Mouse (Mus musculus) lung, embryonic 15.5 days (tissue): Measurements from ENCODE around the gene Rab5if. TPM values are rescaled to one million over a fixed set of nuclear protein-coding genes. Genes with fewer than 3 reads are reported as not detected.
A peak's percentile ranks its signal among the peaks of the same experiment; 100 is the strongest.

Experiments
- ATAC-seq: fragments of 200-750 bp; cut with Nextera tagmentation; 2 replicates; pipeline ENCODE4 v1.8.0; 2017; ENCODE audit warnings: moderate number of reproducible peaks, borderline replicate concordance; ENCODE audit not compliant: low FRiP score, low TSS enrichment; ENCODE audit errors: extremely low read depth
- H3K27ac ChIP-seq: fragments of 300-500 bp; sonication (generic); 2 replicates; pipeline ENCODE4 v1.5.1; 2015; ENCODE audit warnings: moderate library complexity, mild to moderate bottlenecking, inconsistent platforms
- H3K27me3 ChIP-seq: fragments of 300-500 bp; sonication (generic); 2 replicates; pipeline ENCODE4 v1.6.1; 2015; ENCODE audit warnings: inconsistent platforms
- H3K36me3 ChIP-seq: fragments of 300-500 bp; sonication (generic); 2 replicates; pipeline ENCODE4 v1.6.1; 2015; ENCODE audit warnings: inconsistent platforms
- H3K4me1 ChIP-seq: fragments of 300-500 bp; sonication (generic); 2 replicates; pipeline ENCODE4 v1.6.1; 2015; ENCODE audit warnings: inconsistent platforms
- H3K4me2 ChIP-seq: fragments of 300-500 bp; sonication (generic); 2 replicates; pipeline ENCODE4 v1.6.1; 2015; ENCODE audit warnings: inconsistent platforms, mild to moderate bottlenecking, moderate library complexity
- H3K4me3 ChIP-seq: fragments of 300-500 bp; sonication (generic); 2 replicates; pipeline ENCODE4 v1.5.1; 2015; ENCODE audit warnings: mild to moderate bottlenecking, inconsistent platforms
- H3K9ac ChIP-seq: fragments of 300-500 bp; sonication (generic); 2 replicates; pipeline ENCODE4 v1.6.1; 2015; ENCODE audit warnings: inconsistent platforms
- H3K9me3 ChIP-seq: fragments of 300-500 bp; sonication (generic); 2 replicates; pipeline ENCODE4 v1.6.1; 2016; ENCODE audit warnings: inconsistent platforms
- WGBS: fragments of 180-500 bp; shearing (Covaris S2); methylation state at CpG from one replicate; pipeline ENCODE4 v1.1.7; 2015; 5-methylcytosine and 5-hydroxymethylcytosine counted together
- polyA plus RNA-seq: library from polyadenylated mRNA; unstranded; fragments of >200 nt; fragmentation: Nextera tagmentation; extraction: Ambion mirVana; gene quantifications from 2 replicates; pipeline ENCODE4 v1.2.1, GENCODE M21; 2015

The Rab5if gene
- polyA plus RNA-seq, 1 experiment from 2014 or later = 186 TPM

DNA sequence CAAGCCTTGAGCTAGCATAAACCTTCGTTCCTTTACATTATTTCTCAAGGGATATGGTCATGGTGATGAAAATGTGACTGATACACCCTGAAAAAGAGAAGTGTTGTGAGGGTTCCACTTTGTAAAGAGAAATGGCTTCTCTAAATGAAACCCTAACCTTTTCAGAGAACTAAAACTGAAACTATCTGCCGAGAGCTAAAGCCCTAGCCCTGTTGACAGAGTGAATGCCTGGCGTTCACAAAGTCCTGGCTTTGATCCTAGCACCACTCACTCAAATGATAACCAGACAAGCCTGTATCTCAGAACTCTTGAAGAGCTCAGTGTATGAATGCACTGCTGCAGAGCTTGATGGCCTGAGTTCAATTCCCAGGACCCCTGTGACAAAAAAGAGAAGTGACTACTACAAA, 5.5 kb upstream of the Rab5if start:
- Histone ChIP-seq H3K4me2 (no peak overlapping the region), H3K36me3 (peaks cover 28% of the 10 kb centered on the region), H3K27me3 (no peaks in the 10 kb centered on the region), H3K9ac (no peak overlapping the region), H3K27ac (peak overlapping the region; percentile 33; the same call in 1 of the 2 replicates), H3K4me3 (no peak overlapping the region), H3K9me3 (no peaks in the 10 kb centered on the region), H3K4me1 (peaks cover 28% of the 10 kb centered on the region)
- 43% methylated on average over 3 of the region's 3 CpGs for WGBS
- ATAC-seq = no peak

DNA sequence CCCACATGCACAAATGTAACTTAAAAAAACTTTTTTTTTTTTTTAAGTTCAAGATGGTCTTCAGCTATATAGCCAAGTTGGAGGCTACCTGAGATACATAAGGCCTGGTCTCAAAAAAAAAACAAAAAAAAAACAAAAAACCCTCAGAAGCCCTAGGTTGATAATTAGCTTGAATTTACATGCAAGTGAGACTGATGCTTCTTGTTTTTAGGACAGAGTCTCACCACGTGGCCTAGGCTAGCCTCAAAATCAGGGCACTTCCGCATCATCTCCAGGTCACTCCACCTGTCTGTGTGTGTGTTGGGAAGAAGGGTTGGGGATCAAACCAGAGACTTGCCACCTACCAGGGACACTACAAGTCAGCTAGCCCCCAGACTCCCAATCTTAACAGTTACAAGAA, 5.1 kb upstream of the Rab5if start, which contains the start of gene 4930518I15Rik:
Gene 4930518I15Rik, minus strand, starts transcription at position 112 of the 400 bp plus-strand sequence.
- no peak within 1 kb of the TSS for H3K4me2 ChIP-seq
- WGBS = 73% methylated on average over 2 of the region's 2 CpGs
- peaks cover 25% of the 10 kb centered on the region for H3K36me3 ChIP-seq
- peaks cover 28% of the 10 kb centered on the region for H3K4me1 ChIP-seq
- no peaks in the 10 kb centered on the region for H3K27me3 ChIP-seq
- no peak within 1 kb of the TSS for H3K9ac ChIP-seq
- no peaks in the 10 kb centered on the region for H3K9me3 ChIP-seq
- no peak for ATAC-seq
- H3K4me3 ChIP-seq = no peak within 1 kb of the TSS
- peak within 1 kb of the TSS; percentile 33; the same call in 1 of the 2 replicates for H3K27ac ChIP-seq

DNA sequence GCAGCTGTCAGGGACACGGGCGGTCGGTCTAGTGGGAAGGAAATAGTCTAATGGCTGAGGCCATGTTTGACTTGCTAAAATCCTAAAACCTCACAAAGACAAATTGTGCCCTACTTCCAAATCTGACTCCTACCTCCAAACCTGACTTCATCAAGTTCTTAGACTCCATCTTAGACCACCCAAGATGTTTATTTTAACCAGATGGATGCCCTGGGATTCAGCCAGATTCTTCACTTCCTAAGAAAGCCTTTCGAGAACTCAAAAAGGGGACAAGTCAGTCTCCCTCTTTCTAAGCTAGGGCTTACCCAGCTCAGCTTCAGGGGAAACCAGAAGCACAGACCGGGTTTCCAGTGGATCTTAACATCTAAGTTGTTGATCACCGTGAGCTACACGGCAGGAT, 4.3 kb upstream of the Rab5if start:
- WGBS = 46% methylated on average over 7 of the region's 7 CpGs
- H3K9ac ChIP-seq = no peak overlapping the region
- no peaks in the 10 kb centered on the region for H3K27me3 ChIP-seq
- no peak for ATAC-seq
- no peak overlapping the region for H3K4me3 ChIP-seq
- no peaks in the 10 kb centered on the region for H3K9me3 ChIP-seq
- H3K27ac ChIP-seq = 0 out of 2 replicates have a peak overlapping the region, but pooled peaks have one; percentile 12
- H3K4me1 ChIP-seq = peaks cover 30% of the 10 kb centered on the region
- H3K36me3 ChIP-seq = peaks cover 23% of the 10 kb centered on the region
- no peak overlapping the region for H3K4me2 ChIP-seq

DNA sequence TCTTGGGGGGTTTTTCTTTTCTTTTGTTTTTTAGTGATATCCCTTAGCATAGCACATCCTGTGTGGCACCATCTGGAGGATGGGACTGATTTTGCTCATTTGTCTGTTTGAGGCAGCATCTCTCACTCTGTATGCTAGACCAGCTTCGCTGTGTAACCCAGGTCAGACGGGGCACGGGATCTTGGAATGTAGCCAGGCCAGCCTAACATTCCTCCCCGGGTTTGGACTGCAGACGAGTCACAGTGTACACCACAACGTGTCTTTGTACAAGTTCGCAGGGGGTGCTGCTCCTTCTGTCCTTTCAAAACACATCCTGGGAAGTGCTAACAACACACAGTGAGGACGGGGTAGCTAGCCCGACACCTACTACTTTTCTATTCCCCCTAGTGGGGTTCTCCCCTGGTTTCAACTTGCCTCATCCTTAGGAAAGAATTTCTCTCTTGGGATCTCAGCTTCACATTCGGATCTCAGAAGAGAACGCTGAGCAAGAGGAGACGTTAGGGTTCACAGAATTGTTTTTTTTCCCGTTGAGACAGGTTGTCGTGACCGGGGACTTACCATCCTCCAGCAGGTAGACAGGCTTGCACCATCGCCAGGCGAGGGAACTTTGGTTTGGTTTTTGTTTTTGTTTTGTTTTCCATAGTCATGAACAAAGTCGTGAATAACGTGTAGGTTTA, 749 bp upstream of the Rab5if start:
- Histone ChIP-seq H3K4me3 (peak overlapping the region; percentile 100), H3K4me1 (peaks cover 45% of the 10 kb centered on the region), H3K9ac (peak overlapping the region; percentile 76), H3K36me3 (peaks cover 21% of the 10 kb centered on the region), H3K9me3 (no peaks in the 10 kb centered on the region), H3K27ac (peak overlapping the region; percentile 96), H3K27me3 (no peaks in the 10 kb centered on the region), H3K4me2 (peak overlapping the region; percentile 74)
- under 1% methylated on average over 19 of the region's 19 CpGs for WGBS
- ATAC-seq = no peak

DNA sequence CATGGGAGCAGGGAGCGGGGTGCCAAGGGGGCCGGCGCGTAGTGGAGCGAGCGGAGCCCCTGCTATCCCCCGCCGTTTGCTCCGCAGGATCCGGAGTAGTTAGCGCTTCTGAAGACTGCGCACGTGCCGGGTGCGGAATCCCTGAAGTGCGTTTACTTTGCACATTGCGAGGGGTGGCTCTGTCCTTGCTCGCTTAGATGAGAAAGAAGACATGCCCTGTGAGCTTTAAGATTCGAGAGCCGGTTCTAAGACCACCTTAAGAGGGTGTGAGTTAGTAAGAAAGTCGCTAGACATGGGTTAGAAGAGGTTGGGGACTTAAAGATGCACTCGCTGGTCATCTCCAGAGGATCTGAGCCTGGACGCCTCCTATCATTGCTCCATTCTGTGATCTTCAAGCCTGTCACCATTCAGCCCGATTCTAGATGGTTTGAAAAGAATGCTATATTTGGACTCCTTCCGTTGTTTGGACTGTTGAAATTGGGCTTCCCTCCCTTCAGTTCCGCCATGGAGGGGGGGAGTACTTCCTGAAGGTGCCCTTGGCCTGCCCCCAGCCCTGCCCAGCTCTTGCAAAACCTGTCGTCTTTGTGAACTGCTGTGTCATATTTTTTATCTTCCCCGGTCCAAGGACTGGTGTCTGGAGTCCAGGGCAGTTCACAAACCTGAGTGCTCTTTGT, 696 bp downstream of the Rab5if start:
- H3K36me3 ChIP-seq = peaks cover 33% of the 10 kb centered on the region
- WGBS = under 1% methylated on average over 28 of the region's 28 CpGs

DNA sequence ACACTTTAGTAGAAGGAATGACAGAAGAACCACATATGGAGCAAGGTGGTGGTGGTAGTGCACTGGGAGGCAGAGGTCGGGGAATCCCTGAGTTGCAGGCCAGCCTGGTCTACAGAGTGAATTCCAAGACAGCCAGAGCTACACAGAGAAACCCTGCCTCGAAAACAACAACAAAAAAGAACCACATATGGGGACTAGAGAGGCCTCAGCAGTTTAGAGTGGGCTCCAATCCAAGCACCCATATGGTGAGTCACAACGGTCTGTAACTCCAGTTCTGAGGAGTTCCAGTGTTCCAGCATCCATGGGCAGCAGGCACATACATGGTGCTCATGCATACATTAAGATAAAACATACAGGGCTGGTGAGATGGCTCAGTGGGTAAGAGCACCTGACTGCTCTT, 1.6 kb downstream of the Rab5if start:
- no peaks in the 10 kb centered on the region for H3K9me3 ChIP-seq
- H3K4me1 ChIP-seq = peaks cover 33% of the 10 kb centered on the region
- H3K27ac ChIP-seq = peak overlapping the region; percentile 96; the same call in 1 of the 2 replicates
- H3K27me3 ChIP-seq = no peaks in the 10 kb centered on the region
- H3K4me3 ChIP-seq = peak overlapping the region; percentile 100
- H3K9ac ChIP-seq = no peak overlapping the region
- WGBS = 58% methylated on average over 3 of the region's 3 CpGs
- no peak for ATAC-seq
- H3K4me2 ChIP-seq = peak overlapping the region; percentile 84
- peaks cover 40% of the 10 kb centered on the region for H3K36me3 ChIP-seq

More for the DNA sequence above, 696 bp downstream of the Rab5if start:
- Histone ChIP-seq H3K4me2 (peak overlapping the region; percentile 84), H3K27me3 (no peaks in the 10 kb centered on the region), H3K27ac (peak overlapping the region; percentile 96), H3K9me3 (no peaks in the 10 kb centered on the region), H3K9ac (peak overlapping the region; percentile 99), H3K4me1 (peaks cover 31% of the 10 kb centered on the region), H3K4me3 (peak overlapping the region; percentile 100)
- no peak; the same call in 1 of the 2 replicates for ATAC-seq

DNA sequence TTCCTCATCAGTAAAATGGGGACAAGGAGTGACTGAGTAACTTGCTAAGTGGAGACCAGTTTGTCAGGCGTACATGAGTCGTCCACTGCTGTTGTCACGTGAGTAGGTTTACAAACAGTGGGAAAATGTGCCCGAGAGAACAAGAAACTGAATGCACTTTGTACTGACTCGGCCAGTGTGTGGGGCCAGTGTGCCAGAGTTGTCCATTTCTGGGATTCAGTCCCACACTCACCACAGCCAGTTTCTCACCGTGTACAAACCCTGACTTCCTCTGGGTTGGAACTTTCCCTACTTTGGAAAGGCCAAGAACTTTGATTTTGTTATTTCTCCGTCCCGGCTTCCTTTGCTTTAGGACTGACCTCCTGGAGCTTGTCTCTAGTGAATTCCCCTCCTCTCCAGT, 6.1 kb downstream of the Rab5if start:
- Histone ChIP-seq H3K9ac (no peak overlapping the region), H3K36me3 (peaks cover 79% of the 10 kb centered on the region), H3K27me3 (no peaks in the 10 kb centered on the region), H3K9me3 (no peaks in the 10 kb centered on the region), H3K4me3 (no peak overlapping the region), H3K27ac (no peak overlapping the region), H3K4me2 (no peak overlapping the region), H3K4me1 (peaks cover 30% of the 10 kb centered on the region)
- ATAC-seq = no peak
- 73% methylated on average over 8 of the region's 8 CpGs for WGBS

DNA sequence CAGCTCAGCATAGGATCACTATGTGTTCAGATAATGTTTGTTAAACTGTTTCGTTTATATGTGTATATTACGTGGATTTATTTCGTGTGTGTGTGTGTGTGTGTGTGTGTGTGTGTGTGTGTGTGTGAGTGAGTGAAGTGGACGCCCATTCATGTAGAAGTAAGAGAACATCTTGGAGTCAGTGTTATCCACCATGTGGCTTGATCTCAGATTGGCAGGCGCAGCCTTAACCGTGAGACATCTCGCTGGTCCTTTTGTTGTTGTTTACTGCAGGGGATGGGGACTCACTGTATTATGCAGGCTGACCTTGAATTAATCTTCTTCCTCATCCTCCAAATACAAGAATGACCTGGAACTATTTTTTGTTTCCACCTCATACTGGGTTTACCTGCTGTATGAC, 6.6 kb downstream of the Rab5if start:
- Histone ChIP-seq H3K4me3 (no peak overlapping the region), H3K4me1 (peaks cover 24% of the 10 kb centered on the region), H3K36me3 (peaks cover 85% of the 10 kb centered on the region), H3K9ac (no peak overlapping the region), H3K27ac (no peak overlapping the region), H3K4me2 (no peak overlapping the region), H3K9me3 (no peaks in the 10 kb centered on the region), H3K27me3 (no peaks in the 10 kb centered on the region)
- WGBS = 86% methylated on average over 7 of the region's 7 CpGs
- ATAC-seq = no peak

DNA sequence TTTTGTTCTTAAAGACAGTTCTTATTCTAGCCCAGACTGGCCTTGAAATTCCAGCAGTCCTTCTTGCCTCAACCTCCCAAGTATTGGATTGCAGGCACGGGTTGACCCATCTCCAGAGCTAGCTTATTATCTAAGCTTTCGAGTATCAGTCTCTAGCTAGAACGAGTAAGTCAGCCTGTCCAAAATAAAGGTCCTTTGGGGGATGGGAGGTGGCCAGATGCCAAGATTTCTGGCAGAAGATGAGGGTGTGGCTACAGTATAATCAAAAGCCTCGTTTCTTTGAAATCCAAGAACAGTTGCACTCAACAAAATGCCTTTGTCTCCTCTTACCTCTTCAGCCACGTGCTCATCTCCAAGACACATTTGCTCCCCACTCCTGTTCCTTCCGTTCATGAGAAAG, 7.6 kb downstream of the Rab5if start:
- peaks cover 17% of the 10 kb centered on the region for H3K4me1 ChIP-seq
- no peak overlapping the region for H3K27ac ChIP-seq
- peaks cover 85% of the 10 kb centered on the region for H3K36me3 ChIP-seq
- no peaks in the 10 kb centered on the region for H3K27me3 ChIP-seq
- no peaks in the 10 kb centered on the region for H3K9me3 ChIP-seq
- no peak overlapping the region for H3K9ac ChIP-seq
- no peak overlapping the region for H3K4me3 ChIP-seq
- ATAC-seq = no peak
- no peak overlapping the region for H3K4me2 ChIP-seq
- WGBS = 28% methylated on average over 6 of the region's 6 CpGs

DNA sequence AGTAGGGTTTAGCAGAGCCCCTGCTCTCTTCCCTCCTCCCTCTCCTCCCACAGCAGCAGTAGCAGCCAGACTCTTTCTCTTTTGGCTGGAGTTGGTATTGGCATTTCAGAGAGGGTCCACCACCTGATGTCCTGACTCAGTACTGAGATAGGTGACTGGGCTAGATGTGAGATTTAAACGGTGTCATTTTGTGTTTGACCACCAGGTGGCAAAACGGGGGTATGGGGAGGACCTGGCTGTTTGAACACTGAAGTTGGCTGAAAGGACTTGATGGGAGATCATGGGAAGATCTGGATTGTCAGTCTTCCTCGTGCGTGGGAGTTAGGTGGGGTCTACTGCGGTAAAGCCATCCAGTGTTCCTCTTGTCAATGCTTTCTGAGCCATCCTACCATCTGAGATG, 10.7 kb downstream of the Rab5if start:
- Histone ChIP-seq H3K27me3 (no peaks in the 10 kb centered on the region), H3K4me3 (no peak overlapping the region), H3K27ac (no peak overlapping the region), H3K9ac (no peak overlapping the region), H3K36me3 (peaks cover 58% of the 10 kb centered on the region), H3K9me3 (no peaks in the 10 kb centered on the region), H3K4me2 (no peak overlapping the region), H3K4me1 (peaks cover 22% of the 10 kb centered on the region)
- 29% methylated on average over 5 of the region's 5 CpGs for WGBS
- no peak for ATAC-seq

DNA sequence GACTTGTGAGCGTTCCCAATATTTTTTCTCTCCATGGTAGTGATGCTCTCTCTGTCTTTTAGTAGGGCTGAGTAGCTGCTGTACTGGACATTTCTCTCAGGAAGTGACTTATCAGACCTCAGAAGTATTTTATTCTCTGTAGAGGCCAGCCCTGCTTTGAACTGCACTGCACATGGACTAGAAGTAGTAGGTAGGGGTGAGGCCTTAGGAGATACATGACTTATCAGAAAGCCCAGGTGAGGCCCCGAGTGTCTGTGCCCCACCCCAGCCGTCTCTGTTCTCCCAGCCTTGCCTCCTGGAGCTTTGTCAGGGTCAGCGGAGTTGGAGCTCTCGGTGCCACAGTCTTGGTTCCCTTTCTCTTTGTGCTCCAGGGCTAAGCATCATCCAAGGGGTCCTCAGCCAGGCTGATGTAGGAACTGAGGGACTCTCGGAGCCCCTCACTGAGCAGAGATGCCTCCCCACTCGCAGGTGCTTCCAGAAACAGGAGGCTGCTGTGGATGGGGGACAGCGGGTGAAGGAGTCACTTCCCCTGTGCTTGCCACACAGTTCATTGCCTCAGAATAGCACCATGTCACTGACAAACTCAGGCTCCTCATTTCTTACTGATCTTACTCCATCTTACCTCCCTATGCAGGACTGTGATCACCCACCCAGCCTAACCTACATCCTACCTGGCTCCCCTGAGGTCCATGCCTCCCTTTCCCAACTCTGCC, 11.3 kb downstream of the Rab5if start:
- Histone ChIP-seq H3K27ac (no peak overlapping the region), H3K36me3 (peaks cover 53% of the 10 kb centered on the region), H3K27me3 (no peaks in the 10 kb centered on the region), H3K9me3 (no peaks in the 10 kb centered on the region), H3K9ac (no peak overlapping the region), H3K4me3 (no peak overlapping the region), H3K4me1 (peaks cover 22% of the 10 kb centered on the region), H3K4me2 (no peak overlapping the region)
- 85% methylated on average over 8 of the region's 8 CpGs for WGBS
- no peak for ATAC-seq
